Mouse (Mus musculus) kidney, adult 2 months (tissue): ENCODE results near the gene Coro7.

Experiments used
- CTCF ChIP-seq: fragments of 200-500 bp; conservative IDR thresholded peaks from 2 replicates; pipeline ENCODE4 v1.5.1; 2011; ENCODE audit warnings: low read depth, mild to moderate bottlenecking, control low read depth, low read length, moderate library complexity, mixed read lengths; ENCODE audit not compliant: insufficient read depth, insufficient read length
- POLR2A ChIP-seq: fragments of 200-500 bp; IDR thresholded peaks from one replicate; pipeline ENCODE4 v1.6.1; 2011; ENCODE audit warnings: low read depth, low read length, control low read depth

GRCm38 (mm10) chr16:4611193-4611592 is 68.4 kb downstream of the Coro7 start:
- TF ChIP-seq POLR2A (no peak), CTCF (no peak)
